Mouse (Mus musculus): Measurements from ENCODE around the gene Btaf1. TPM values are rescaled to one million over a fixed set of nuclear protein-coding genes. Genes with fewer than 3 reads are reported as not detected.

The Btaf1 gene
- polyA plus RNA-seq, 1 experiment from 2014 or later: 20.9 TPM

- no peak overlapping the region for H3K4me2 ChIP-seq
- H3K27ac ChIP-seq: no peak overlapping the region
- peaks cover 50% of the 10 kb centered on the region for H3K36me3 ChIP-seq (replicated peaks)
- H3K4me1 ChIP-seq: peaks cover 10% of the 10 kb centered on the region
- H3K9me3 ChIP-seq: peaks cover 5% of the 10 kb centered on the region; the same call in 1 of the 2 replicates
- H3K4me3 ChIP-seq (replicated peaks): no peak overlapping the region
- 92% methylated on average over 8 of the region's 8 CpGs for WGBS
- ATAC-seq (ENCODE audit: low FRiP score): no peak
- no peak overlapping the region for H3K9ac ChIP-seq
- no peaks in the 10 kb centered on the region for H3K27me3 ChIP-seq
Observed at GRCm38 (mm10) chr19:37014173-37014939, 88.5 kb downstream of the Btaf1 start.

- no peak overlapping the region for H3K27ac ChIP-seq
- no peak overlapping the region for H3K9ac ChIP-seq
- no peak for ATAC-seq (ENCODE audit: low FRiP score)
- peaks cover 10% of the 10 kb centered on the region for H3K4me1 ChIP-seq
- H3K9me3 ChIP-seq: peaks cover 5% of the 10 kb centered on the region; the same call in 1 of the 2 replicates
- no peak overlapping the region for H3K4me2 ChIP-seq
- H3K36me3 ChIP-seq (replicated peaks): peaks cover 25% of the 10 kb centered on the region
- no peaks in the 10 kb centered on the region for H3K27me3 ChIP-seq
- 93% methylated on average over 6 of the region's 6 CpGs for WGBS
- H3K4me3 ChIP-seq (replicated peaks): no peak overlapping the region
Observed at GRCm38 (mm10) chr19:37016890-37017289, 91.0 kb downstream of the Btaf1 start.

GRCm38 (mm10) chr19:37018411-37018810 is 92.5 kb downstream of the Btaf1 start:
- H3K27ac ChIP-seq: no peak overlapping the region
- 2% methylated on average over 25 of the region's 26 CpGs for WGBS
- H3K4me3 ChIP-seq (replicated peaks): peak overlapping the region; percentile 40
- H3K4me1 ChIP-seq: peaks cover 10% of the 10 kb centered on the region
- peak overlapping the region; percentile 55 for H3K4me2 ChIP-seq
- H3K9ac ChIP-seq: peak overlapping the region; percentile 38; the same call in 1 of the 2 replicates
- H3K36me3 ChIP-seq (replicated peaks): peaks cover 11% of the 10 kb centered on the region
- peaks cover 5% of the 10 kb centered on the region; the same call in 1 of the 2 replicates for H3K9me3 ChIP-seq
- H3K27me3 ChIP-seq: no peaks in the 10 kb centered on the region
- ATAC-seq (ENCODE audit: low FRiP score): peak; percentile 94

GRCm38 (mm10) chr19:37018931-37019330 is 93.1 kb downstream of the Btaf1 start:
- H3K4me1 ChIP-seq: peaks cover 10% of the 10 kb centered on the region
- WGBS: 42% methylated on average over 5 of the region's 5 CpGs
- no peak for ATAC-seq (ENCODE audit: low FRiP score)
- H3K27me3 ChIP-seq: no peaks in the 10 kb centered on the region
- H3K9me3 ChIP-seq: peaks cover 5% of the 10 kb centered on the region; the same call in 1 of the 2 replicates
- peak overlapping the region; percentile 40 for H3K4me3 ChIP-seq (replicated peaks)
- H3K4me2 ChIP-seq: peak overlapping the region; percentile 55
- no peak overlapping the region for H3K9ac ChIP-seq
- no peak overlapping the region for H3K27ac ChIP-seq
- peaks cover 6% of the 10 kb centered on the region for H3K36me3 ChIP-seq (replicated peaks)

- no peaks in the 10 kb centered on the region for H3K27me3 ChIP-seq
- 66% methylated on average over 4 of the region's 5 CpGs for WGBS
Observed at GRCm38 (mm10) chr19:37020531-37020930, 94.7 kb downstream of the Btaf1 start.

GRCm38 (mm10) chr19:37020951-37021350 is 95.1 kb downstream of the Btaf1 start:
- H3K36me3 ChIP-seq (replicated peaks): no peaks in the 10 kb centered on the region
- H3K4me2 ChIP-seq: no peak overlapping the region
- H3K9ac ChIP-seq: no peak overlapping the region
- ATAC-seq (ENCODE audit: low FRiP score): no peak
- H3K9me3 ChIP-seq: peaks cover 5% of the 10 kb centered on the region; the same call in 1 of the 2 replicates
- WGBS: 81% methylated on average over 11 of the region's 11 CpGs
- no peak overlapping the region for H3K27ac ChIP-seq
- H3K27me3 ChIP-seq: no peaks in the 10 kb centered on the region
- H3K4me3 ChIP-seq (replicated peaks): no peak overlapping the region
- H3K4me1 ChIP-seq: peaks cover 10% of the 10 kb centered on the region

More at GRCm38 (mm10) chr19:37020531-37020930, 94.7 kb downstream of the Btaf1 start:
- no peak overlapping the region for H3K4me2 ChIP-seq
- H3K36me3 ChIP-seq (replicated peaks): no peaks in the 10 kb centered on the region
- H3K9me3 ChIP-seq: peaks cover 5% of the 10 kb centered on the region; the same call in 1 of the 2 replicates
- peaks cover 10% of the 10 kb centered on the region for H3K4me1 ChIP-seq
- H3K4me3 ChIP-seq (replicated peaks): no peak overlapping the region
- H3K9ac ChIP-seq: no peak overlapping the region
- 0 out of 2 replicates have a peak, but pooled peaks have one; percentile 10 for ATAC-seq (ENCODE audit: low FRiP score)
- no peak overlapping the region for H3K27ac ChIP-seq

- 91% methylated on average over 5 of the region's 5 CpGs for WGBS
- H3K4me2 ChIP-seq: no peak overlapping the region
- no peaks in the 10 kb centered on the region for H3K27me3 ChIP-seq
- H3K9me3 ChIP-seq: no peaks in the 10 kb centered on the region
- H3K36me3 ChIP-seq (replicated peaks): no peaks in the 10 kb centered on the region
- H3K27ac ChIP-seq: no peak overlapping the region
- no peak overlapping the region for H3K4me3 ChIP-seq (replicated peaks)
- peaks cover 10% of the 10 kb centered on the region for H3K4me1 ChIP-seq
- ATAC-seq (ENCODE audit: low FRiP score): no peak
- H3K9ac ChIP-seq: no peak overlapping the region
Observed at GRCm38 (mm10) chr19:37022146-37022545, 96.3 kb downstream of the Btaf1 start.

- no peak overlapping the region for H3K4me2 ChIP-seq
- no peaks in the 10 kb centered on the region for H3K27me3 ChIP-seq
- WGBS: 80% methylated on average over 13 of the region's 13 CpGs
- no peak for ATAC-seq (ENCODE audit: low FRiP score)
- H3K4me3 ChIP-seq (replicated peaks): no peak overlapping the region
- H3K36me3 ChIP-seq (replicated peaks): no peaks in the 10 kb centered on the region
- no peaks in the 10 kb centered on the region for H3K4me1 ChIP-seq
- H3K27ac ChIP-seq: no peak overlapping the region
- H3K9ac ChIP-seq: no peak overlapping the region
- no peaks in the 10 kb centered on the region for H3K9me3 ChIP-seq
Observed at GRCm38 (mm10) chr19:37025839-37026319, 100.0 kb downstream of the Btaf1 start.

GRCm38 (mm10) chr19:37026408-37026807 is 100.5 kb downstream of the Btaf1 start:
- Histone ChIP-seq H3K4me2 (no peak overlapping the region), H3K27me3 (no peaks in the 10 kb centered on the region), H3K27ac (no peak overlapping the region), H3K9ac (no peak overlapping the region), H3K36me3 (replicated peaks) (no peaks in the 10 kb centered on the region), H3K4me1 (no peaks in the 10 kb centered on the region), H3K4me3 (replicated peaks) (no peak overlapping the region), H3K9me3 (no peaks in the 10 kb centered on the region)
- ATAC-seq (ENCODE audit: low FRiP score): no peak
- 86% methylated on average over 11 of the region's 11 CpGs for WGBS

- Histone ChIP-seq H3K4me3 (replicated peaks) (no peak overlapping the region), H3K4me1 (no peaks in the 10 kb centered on the region), H3K27ac (no peak overlapping the region), H3K27me3 (no peaks in the 10 kb centered on the region), H3K4me2 (no peak overlapping the region), H3K9me3 (no peaks in the 10 kb centered on the region), H3K9ac (no peak overlapping the region), H3K36me3 (replicated peaks) (no peaks in the 10 kb centered on the region)
- ATAC-seq (ENCODE audit: low FRiP score): no peak
- WGBS: 71% methylated on average over 6 of the region's 6 CpGs
Observed at GRCm38 (mm10) chr19:37029771-37030170, 103.9 kb downstream of the Btaf1 start.

- no peaks in the 10 kb centered on the region for H3K4me1 ChIP-seq
- no peak overlapping the region for H3K4me2 ChIP-seq
- no peak overlapping the region for H3K9ac ChIP-seq
- no peak overlapping the region for H3K27ac ChIP-seq
- no peak overlapping the region for H3K4me3 ChIP-seq (replicated peaks)
- no peaks in the 10 kb centered on the region for H3K9me3 ChIP-seq
- no peaks in the 10 kb centered on the region for H3K36me3 ChIP-seq (replicated peaks)
- ATAC-seq (ENCODE audit: low FRiP score): no peak
- WGBS: 89% methylated on average over 5 of the region's 5 CpGs
- H3K27me3 ChIP-seq: no peaks in the 10 kb centered on the region
Observed at GRCm38 (mm10) chr19:37031446-37031845, 105.6 kb downstream of the Btaf1 start.

- no peaks in the 10 kb centered on the region for H3K9me3 ChIP-seq
- H3K4me1 ChIP-seq: no peaks in the 10 kb centered on the region
- H3K9ac ChIP-seq: no peak overlapping the region
- H3K36me3 ChIP-seq (replicated peaks): no peaks in the 10 kb centered on the region
- H3K27me3 ChIP-seq: no peaks in the 10 kb centered on the region
- H3K27ac ChIP-seq: no peak overlapping the region
- no peak for ATAC-seq (ENCODE audit: low FRiP score)
- H3K4me3 ChIP-seq (replicated peaks): no peak overlapping the region
- 89% methylated on average over 2 of the region's 2 CpGs for WGBS
- H3K4me2 ChIP-seq: no peak overlapping the region
Observed at GRCm38 (mm10) chr19:37032364-37032763, 106.5 kb downstream of the Btaf1 start.

- no peaks in the 10 kb centered on the region for H3K4me1 ChIP-seq
- no peak overlapping the region for H3K4me3 ChIP-seq (replicated peaks)
- no peak overlapping the region for H3K27ac ChIP-seq
- H3K27me3 ChIP-seq: no peaks in the 10 kb centered on the region
- no peaks in the 10 kb centered on the region for H3K9me3 ChIP-seq
- no peaks in the 10 kb centered on the region for H3K36me3 ChIP-seq (replicated peaks)
- H3K9ac ChIP-seq: no peak overlapping the region
- no peak for ATAC-seq (ENCODE audit: low FRiP score)
- no peak overlapping the region for H3K4me2 ChIP-seq
Observed at GRCm38 (mm10) chr19:37040906-37041305, 115.0 kb downstream of the Btaf1 start.
